Mouse (Mus musculus): ENCODE results near the gene Igbp1.

GRCm38 (mm10) chrX:100475569-100476223 lies 18.4 kb upstream of the Igbp1 start:
- TF ChIP-seq CTCF (IDR thresholded peaks at IDR 0.05; ENCODE audit: low read depth, low read length) (no peak), POLR2A (IDR thresholded peaks at IDR 0.05; ENCODE audit: borderline replicate concordance, low read depth, low read length) (no peak)

All from bone marrow macrophage, adult 2 months (primary cell).